15 mouse cellular contexts compared by ENCODE assay signal in the genomic region with DNA sequence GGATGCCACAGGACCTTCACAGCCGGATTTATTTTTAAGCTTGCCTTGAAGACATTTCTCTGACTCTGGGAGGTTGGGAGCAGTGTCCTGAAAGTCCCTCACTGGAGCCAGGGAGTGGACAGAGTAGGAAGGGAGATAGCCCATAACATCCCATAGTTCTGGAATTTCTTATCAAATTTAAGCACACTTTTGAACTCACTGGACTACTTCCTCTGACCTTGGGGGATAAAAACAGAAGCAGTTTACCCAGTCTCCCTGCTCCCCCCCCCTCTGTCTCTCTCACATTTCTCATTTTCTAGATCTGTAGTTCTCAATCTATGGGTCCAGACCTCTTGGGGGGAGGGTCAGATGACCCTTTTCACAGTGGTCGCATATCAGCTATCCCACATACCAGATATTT. TPM values are rescaled to one million over a fixed set of nuclear protein-coding genes. Genes with fewer than 3 reads are reported as not detected.
DNase-seq lines count a peak whose midpoint lies in the region; ATAC-seq and TF ChIP-seq lines count a peak whose summit lies in the region.
"Had no signal": no experiment of that assay in that cellular context is flagged by ENCODE, and none has a peak within 500 bp of the region (broad histone marks: within the 10 kb centered on the region; RNA-seq: fewer than 3 reads in every experiment).

No protein-coding gene starts in this region.

- H3K27ac ChIP-seq in heart, embryonic 13.5 days (replicated peaks), result no peak overlapping the region; the same call in 1 of the 2 replicates
- H3K27ac ChIP-seq in hindbrain, postnatal 0 days, result peak overlapping the region; percentile 68; the same call in 1 of the 2 replicates
- no peak overlapping the region for H3K27ac ChIP-seq in hindbrain, embryonic 12.5 days
- peak overlapping the region; percentile 75 for H3K27ac ChIP-seq in liver, embryonic 13.5 days
- H3K27ac ChIP-seq in kidney, adult 2 months (ENCODE audit: insufficient read depth, low read depth, low read length), result no peak overlapping the region
- H3K27ac ChIP-seq: stomach, postnatal 0 days had no signal

- H3K27me3 ChIP-seq in heart, embryonic 13.5 days (replicated peaks), result no peaks in the 10 kb centered on the region
- no peaks in the 10 kb centered on the region for H3K27me3 ChIP-seq in hindbrain, postnatal 0 days (ENCODE audit: insufficient read depth, low read length)
- no peaks in the 10 kb centered on the region for H3K27me3 ChIP-seq in hindbrain, embryonic 12.5 days
- no peaks in the 10 kb centered on the region for H3K27me3 ChIP-seq in liver, embryonic 13.5 days
- no peaks in the 10 kb centered on the region for H3K27me3 ChIP-seq in kidney, adult 2 months (replicated peaks; ENCODE audit: control insufficient read depth, insufficient read depth, low read length)

- WGBS in heart, embryonic 13.5 days, result 26% methylated on average over 2 of the region's 2 CpGs
- WGBS in hindbrain, postnatal 0 days, result 72% methylated on average over 2 of the region's 2 CpGs
- WGBS in hindbrain, embryonic 12.5 days, result 62% methylated on average over 2 of the region's 2 CpGs
- 19% methylated on average over 2 of the region's 2 CpGs for WGBS in liver, embryonic 13.5 days (ENCODE audit: insufficient replicate concordance)
- WGBS in kidney, adult 2 months, result 59% methylated on average over 2 of the region's 2 CpGs

- no peak overlapping the region for H3K4me3 ChIP-seq in heart, embryonic 13.5 days
- H3K4me3 ChIP-seq in hindbrain, postnatal 0 days (ENCODE audit: low read length), result no peak overlapping the region
- no peak overlapping the region for H3K4me3 ChIP-seq in hindbrain, embryonic 12.5 days
- no peak overlapping the region for H3K4me3 ChIP-seq in liver, embryonic 13.5 days (replicated peaks)
- no peak overlapping the region for H3K4me3 ChIP-seq in kidney, adult 2 months (ENCODE audit: insufficient read depth, low read depth, low read length)
- H3K4me3 ChIP-seq: embryonic facial prominence, embryonic 10.5 days; erythroblast, embryonic 14.5 days had no signal

- no peaks in the 10 kb centered on the region for H3K9me3 ChIP-seq in heart, embryonic 13.5 days
- H3K9me3 ChIP-seq in hindbrain, postnatal 0 days (ENCODE audit: low read length), result no peaks in the 10 kb centered on the region
- H3K9me3 ChIP-seq in hindbrain, embryonic 12.5 days (replicated peaks), result no peaks in the 10 kb centered on the region
- no peaks in the 10 kb centered on the region for H3K9me3 ChIP-seq in liver, embryonic 13.5 days (replicated peaks)
- H3K9me3 ChIP-seq: embryonic facial prominence, embryonic 10.5 days had no signal

- no peak for DNase-seq in heart, adult 18-20 months
- DNase-seq in hindbrain, postnatal 0 days (ENCODE audit: low spot score), result no peak
- DNase-seq in MEL-GATA-1-ER (ENCODE audit: extremely low read depth, low read depth), result peak; percentile 68
- no peak for DNase-seq in liver, embryonic 13.5 days
- no peak for DNase-seq in adrenal gland, postnatal 10 days
- DNase-seq in kidney, adult 2 months, result no peak
- DNase-seq: lung, postnatal 36 days; thymus, postnatal 25 days had no signal

- H3K4me2 ChIP-seq in heart, embryonic 13.5 days, result no peak overlapping the region
- H3K4me2 ChIP-seq in hindbrain, postnatal 0 days (ENCODE audit: low read depth, low read length), result no peak overlapping the region
- no peak overlapping the region for H3K4me2 ChIP-seq in hindbrain, embryonic 12.5 days (replicated peaks)
- H3K4me2 ChIP-seq in liver, embryonic 13.5 days, result no peak overlapping the region

- H3K4me1 ChIP-seq in heart, embryonic 13.5 days, result peaks cover 38% of the 10 kb centered on the region
- peaks cover 3% of the 10 kb centered on the region; the same call in 1 of the 2 replicates for H3K4me1 ChIP-seq in hindbrain, postnatal 0 days (ENCODE audit: insufficient read depth, low read length)
- peaks cover 9% of the 10 kb centered on the region; the same call in 1 of the 2 replicates for H3K4me1 ChIP-seq in hindbrain, embryonic 12.5 days
- peaks cover 69% of the 10 kb centered on the region for H3K4me1 ChIP-seq in liver, embryonic 13.5 days (replicated peaks)
- H3K4me1 ChIP-seq in kidney, adult 2 months (ENCODE audit: control insufficient read depth, insufficient read depth, low read length), result no peaks in the 10 kb centered on the region

- H3K9ac ChIP-seq in heart, embryonic 13.5 days, result peak overlapping the region; percentile 25; the same call in 1 of the 2 replicates
- no peak overlapping the region for H3K9ac ChIP-seq in hindbrain, postnatal 0 days (replicated peaks; ENCODE audit: low read length)
- no peak overlapping the region for H3K9ac ChIP-seq in hindbrain, embryonic 12.5 days
- peak overlapping the region; percentile 20 for H3K9ac ChIP-seq in liver, embryonic 13.5 days

- no peak for TF ChIP-seq CTCF in hindbrain, postnatal 0 days (IDR thresholded peaks at IDR 0.05; ENCODE audit: low read depth)
- no peak for TF ChIP-seq CTCF in kidney, adult 2 months (conservative IDR thresholded peaks at IDR 0.05; ENCODE audit: insufficient read depth, insufficient read length, low read depth, low read length)

- H3K36me3 ChIP-seq in heart, embryonic 13.5 days, result no peaks in the 10 kb centered on the region
- H3K36me3 ChIP-seq in hindbrain, postnatal 0 days (ENCODE audit: insufficient read depth, low read length), result no peaks in the 10 kb centered on the region
- H3K36me3 ChIP-seq in hindbrain, embryonic 12.5 days, result no peaks in the 10 kb centered on the region
- H3K36me3 ChIP-seq in liver, embryonic 13.5 days, result no peaks in the 10 kb centered on the region
- H3K36me3 ChIP-seq in kidney, adult 2 months (ENCODE audit: control insufficient read depth, insufficient read depth, low read length), result no peaks in the 10 kb centered on the region
- H3K36me3 ChIP-seq: embryonic facial prominence, embryonic 10.5 days had no signal

- no peak for ATAC-seq in heart, embryonic 13.5 days (ENCODE audit: extremely low read depth, insufficient number of reproducible peaks, low FRiP score, low TSS enrichment)
- ATAC-seq in hindbrain, postnatal 0 days, result no peak
- ATAC-seq in hindbrain, embryonic 12.5 days (ENCODE audit: low FRiP score), result no peak
- ATAC-seq in liver, embryonic 13.5 days (ENCODE audit: low read depth), result peak; percentile 16; the same call in 1 of the 2 replicates
- ATAC-seq: forebrain, embryonic 14.5 days had no signal

- no peak for TF ChIP-seq POLR2A in kidney, adult 2 months (IDR thresholded peaks at IDR 0.05; ENCODE audit: low read depth, low read length)

RNA-seq across cellular contexts. Expression of gene Prelp, which starts 32.8 kb away (rescaled TPM):
- polyA plus RNA-seq in heart, embryonic 13.5 days (2015; fragmentation: Nextera tagmentation; extraction: Ambion mirVana), result 2.8 and 3.1 TPM in 2 replicates
- total RNA-seq in heart, adult 18-20 months (2021), result 10 to 100 TPM; 23.4 to 28.7 TPM
- total RNA-seq in hindbrain, postnatal 0 days (2014; rRNA removed), result 6.1 and 9.1 TPM in 2 replicates
- polyA plus RNA-seq in hindbrain, postnatal 0 days (2015; fragmentation: Nextera tagmentation; extraction: Ambion mirVana), result 7.1 and 8.0 TPM in 2 replicates
- polyA plus RNA-seq in hindbrain, embryonic 12.5 days (2016; fragmentation: Nextera tagmentation; extraction: Ambion mirVana), result 7.2 and 10.5 TPM in 2 replicates
- polyA plus RNA-seq in liver, embryonic 13.5 days (2015; fragmentation: Nextera tagmentation; extraction: Ambion mirVana), result 1.7 and 2.6 TPM in 2 replicates
- 10 to 100 TPM; 56.9 to 74.1 TPM for total RNA-seq in adrenal gland, postnatal 10 days (2021)
- 35.0 and 38.2 TPM in 2 replicates for polyA plus RNA-seq in kidney, adult 2 months (2012; rRNA removed)
- total RNA-seq: neutrophil, adult 5-6 weeks had no signal
- polyA plus RNA-seq: erythroblast, embryonic 14.5 days had no signal

RNA-seq across cellular contexts. Expression of gene Optc, which starts 46.2 kb away (rescaled TPM):
- 0.32 and 0.41 TPM in 2 replicates for polyA plus RNA-seq in heart, embryonic 13.5 days (2015; fragmentation: Nextera tagmentation; extraction: Ambion mirVana)
- under 1 TPM; 0.23 to 0.37 TPM for total RNA-seq in heart, adult 18-20 months (2021)
- total RNA-seq in hindbrain, postnatal 0 days (2014; rRNA removed), result 8.5 and 10.4 TPM in 2 replicates
- polyA plus RNA-seq in hindbrain, postnatal 0 days (2015; fragmentation: Nextera tagmentation; extraction: Ambion mirVana), result 3.7 and 4.6 TPM in 2 replicates
- 2.0 and 4.0 TPM in 2 replicates for polyA plus RNA-seq in hindbrain, embryonic 12.5 days (2016; fragmentation: Nextera tagmentation; extraction: Ambion mirVana)
- 0.07 and 0.22 TPM in 2 replicates for polyA plus RNA-seq in liver, embryonic 13.5 days (2015; fragmentation: Nextera tagmentation; extraction: Ambion mirVana)
- total RNA-seq in adrenal gland, postnatal 10 days (2021), result 1 to 10 TPM; 1.7 to 2.5 TPM
- polyA plus RNA-seq in kidney, adult 2 months (2012; rRNA removed), result 0.48 and 1.5 TPM in 2 replicates
- total RNA-seq: neutrophil, adult 5-6 weeks had no signal
- polyA plus RNA-seq: erythroblast, embryonic 14.5 days had no signal

Comparison
In these comparisons a context has a peak if more than half of its experiments do, and no peak if none do; other contexts are left out.
1. H3K27ac ChIP-seq: peak in hindbrain, postnatal 0 days (single experiment) and liver, embryonic 13.5 days (single experiment); none in heart, embryonic 13.5 days (single experiment), hindbrain, embryonic 12.5 days (single experiment) and kidney, adult 2 months (single experiment).
2. H3K9ac ChIP-seq: peak in heart, embryonic 13.5 days (single experiment) and liver, embryonic 13.5 days (single experiment); none in hindbrain, postnatal 0 days (single experiment) and hindbrain, embryonic 12.5 days (single experiment).